Mouse (Mus musculus): ENCODE data around the gene Gm27021.

Gm27021 gene

DNA sequence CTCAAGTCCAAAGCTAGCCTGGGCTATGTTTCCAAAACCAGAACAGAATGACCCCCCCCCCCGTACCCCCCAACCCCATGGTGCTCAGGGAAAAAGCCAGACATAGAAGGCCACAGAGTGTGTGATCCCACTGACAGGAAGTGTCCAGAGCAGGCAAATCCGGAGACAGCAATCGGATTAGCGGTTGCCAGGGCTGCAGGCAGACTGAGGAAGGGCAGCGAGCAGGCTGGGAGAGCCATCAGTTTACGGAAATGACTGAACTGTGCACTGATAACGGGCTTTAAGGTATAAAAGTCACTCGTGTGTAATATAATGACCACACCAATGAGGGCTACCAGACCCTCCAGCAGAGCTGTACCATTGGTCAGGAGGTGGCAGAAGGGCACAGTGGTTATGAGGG, 26.6 kb downstream of the Gm27021 start:
- DNase-seq (ENCODE audit: low spot score), result no peak

DNA sequence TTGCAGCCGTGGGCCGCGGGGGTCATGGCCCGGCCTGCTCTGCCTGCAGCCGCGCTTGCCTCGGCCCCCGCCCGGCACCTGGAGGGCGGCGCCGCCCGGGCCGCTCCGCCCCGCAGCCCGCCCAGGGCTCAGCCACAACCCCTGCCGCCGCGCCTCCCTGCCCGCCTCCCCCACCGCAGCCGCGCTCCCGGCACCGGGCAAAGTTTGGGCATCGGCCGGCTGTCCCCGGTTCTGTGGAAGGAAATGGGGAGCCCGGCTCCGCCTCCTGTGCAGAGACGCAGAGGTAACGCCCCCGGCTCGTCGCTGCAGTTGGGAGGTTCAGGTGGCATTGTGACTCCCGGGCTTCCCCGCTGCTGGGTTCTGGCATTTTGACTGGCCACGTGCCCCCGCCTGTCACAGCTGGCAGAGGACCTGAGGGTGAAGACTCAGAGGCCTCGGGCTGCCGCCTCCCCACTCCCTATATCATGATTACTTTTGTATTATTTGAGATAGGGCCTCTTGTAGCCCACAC, 33.5 kb downstream of the Gm27021 start:
- peak; percentile 50 for DNase-seq (ENCODE audit: low spot score)

DNA sequence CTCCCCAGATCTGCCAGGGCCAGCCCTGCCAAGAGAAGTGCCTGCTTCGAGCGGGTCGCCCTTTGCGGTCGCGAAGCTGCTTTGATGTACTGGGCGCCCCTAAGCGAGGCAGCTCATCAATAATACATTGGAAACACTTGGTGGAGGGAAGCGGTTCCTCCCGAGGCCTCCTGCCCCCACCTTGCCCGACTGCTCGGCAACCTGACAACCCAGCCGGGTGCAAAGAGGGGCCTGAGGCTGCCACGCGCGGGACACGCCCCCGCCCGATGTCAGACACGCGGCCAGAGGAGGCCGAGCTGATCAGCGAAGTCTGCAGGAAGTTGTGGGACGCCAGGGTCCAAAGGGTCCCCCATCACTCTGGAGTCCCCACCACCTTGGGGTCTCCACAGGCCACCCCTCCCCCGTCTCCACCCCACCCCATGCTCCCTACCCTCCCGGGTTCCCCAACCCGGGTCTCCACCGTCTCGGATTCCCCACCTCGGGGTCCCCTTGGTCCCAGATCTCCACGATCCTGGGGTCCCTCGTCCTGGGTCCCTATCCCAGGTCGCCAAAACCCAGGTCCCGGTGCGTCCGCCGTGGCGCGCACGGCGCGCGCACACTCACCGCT, 34.1 kb downstream of the Gm27021 start:
- no peak for DNase-seq (ENCODE audit: low spot score)

DNA sequence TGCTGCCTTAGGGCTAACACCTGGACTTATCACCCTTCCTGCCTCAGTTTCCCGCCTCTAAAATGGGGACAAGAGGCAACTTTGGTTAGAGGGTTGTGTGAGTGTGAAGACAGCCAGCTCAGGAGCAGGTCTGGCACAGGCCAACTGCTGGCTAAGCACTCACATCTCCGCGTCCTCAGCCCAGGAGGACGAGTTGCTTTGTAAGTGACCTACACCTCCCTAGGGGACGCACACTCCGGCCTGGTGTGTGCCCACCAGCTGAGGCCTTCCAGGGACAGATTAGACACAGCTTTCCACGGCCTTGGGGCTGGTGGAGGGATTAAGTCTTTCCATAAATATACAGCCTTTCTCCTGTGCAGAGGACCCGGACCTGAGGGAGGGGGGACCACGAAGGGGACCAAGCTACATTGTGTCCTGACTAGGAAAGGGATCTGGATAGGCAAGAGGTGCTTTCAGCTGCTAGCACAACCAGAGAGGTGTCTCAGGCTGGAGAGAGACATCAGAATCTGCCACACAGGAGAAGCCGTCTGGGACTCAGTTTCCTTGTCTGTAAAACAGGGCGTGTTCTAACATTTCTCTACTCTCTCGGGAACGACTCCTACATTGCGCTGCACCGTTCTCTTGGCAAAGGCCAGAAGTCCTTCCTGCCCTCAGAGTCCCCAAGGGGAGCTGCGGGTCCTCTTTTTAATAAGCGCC, 34.8 kb downstream of the Gm27021 start:
- no peak for DNase-seq (ENCODE audit: low spot score)

DNA sequence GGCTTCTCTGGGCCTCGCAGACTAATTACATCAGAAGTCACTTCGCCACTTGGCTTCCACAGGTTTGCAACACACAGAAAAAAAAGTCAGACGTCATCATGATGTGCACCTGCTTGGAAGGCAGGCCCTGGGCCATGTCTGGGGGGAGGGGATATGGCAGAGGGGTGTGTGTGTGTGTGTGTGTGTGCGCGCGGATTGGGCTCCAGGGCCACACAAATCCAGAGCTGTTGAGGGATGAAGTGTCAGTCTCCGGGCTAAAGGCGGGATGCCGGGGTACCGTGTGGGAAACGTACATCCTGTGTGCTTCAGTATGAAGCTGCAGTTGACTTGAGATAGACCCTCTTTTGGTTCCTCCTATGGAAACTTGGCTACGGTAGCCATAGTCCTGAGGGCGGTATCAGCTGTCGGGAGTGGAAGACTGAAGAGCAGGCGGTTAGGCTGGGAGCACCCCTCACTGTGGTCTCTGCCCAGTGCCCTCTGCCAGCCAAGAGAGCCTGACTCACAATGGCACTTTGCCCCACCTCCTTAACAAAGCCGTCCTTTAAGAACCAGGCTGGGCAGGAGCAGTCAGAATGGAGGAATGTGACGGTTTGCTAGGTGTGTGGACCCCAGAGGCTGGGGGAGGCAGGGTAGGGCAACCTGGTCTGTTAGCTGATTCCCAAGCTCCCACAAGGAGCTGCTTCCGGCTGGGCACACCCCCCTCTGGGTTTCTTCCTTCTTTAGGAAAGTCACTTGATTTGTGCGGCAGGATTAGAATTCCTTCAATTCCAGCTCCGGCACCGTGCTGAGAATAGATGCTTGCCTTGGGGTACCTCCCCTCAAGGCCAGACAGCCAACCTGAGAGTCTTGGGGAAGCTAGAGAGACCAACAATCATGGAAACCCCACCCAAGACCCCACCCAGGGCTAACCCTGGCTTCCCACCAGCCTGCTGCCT, 36.2 kb downstream of the Gm27021 start:
- no peak for DNase-seq (ENCODE audit: low spot score)

DNA sequence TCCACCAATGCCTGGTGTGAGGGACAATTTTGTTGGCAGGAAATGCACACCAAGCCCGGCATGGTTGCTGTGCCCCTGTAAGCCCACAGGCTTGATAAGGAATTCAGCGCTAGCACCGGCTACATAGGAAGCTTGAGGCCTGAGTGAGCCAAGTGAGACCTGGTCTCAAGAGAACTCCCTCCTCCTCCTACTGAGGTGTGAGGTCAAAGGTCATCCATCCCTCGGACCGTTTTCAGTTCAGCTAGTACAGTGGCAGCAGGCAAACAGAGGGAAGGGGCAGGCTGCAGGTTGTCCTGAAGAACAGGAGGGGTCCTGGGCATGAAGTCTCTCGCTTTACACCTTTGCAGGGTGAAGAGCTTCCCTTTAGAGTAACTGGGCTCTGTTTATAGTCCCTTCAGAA, 37.0 kb downstream of the Gm27021 start:
- DNase-seq (ENCODE audit: low spot score), result no peak

DNA sequence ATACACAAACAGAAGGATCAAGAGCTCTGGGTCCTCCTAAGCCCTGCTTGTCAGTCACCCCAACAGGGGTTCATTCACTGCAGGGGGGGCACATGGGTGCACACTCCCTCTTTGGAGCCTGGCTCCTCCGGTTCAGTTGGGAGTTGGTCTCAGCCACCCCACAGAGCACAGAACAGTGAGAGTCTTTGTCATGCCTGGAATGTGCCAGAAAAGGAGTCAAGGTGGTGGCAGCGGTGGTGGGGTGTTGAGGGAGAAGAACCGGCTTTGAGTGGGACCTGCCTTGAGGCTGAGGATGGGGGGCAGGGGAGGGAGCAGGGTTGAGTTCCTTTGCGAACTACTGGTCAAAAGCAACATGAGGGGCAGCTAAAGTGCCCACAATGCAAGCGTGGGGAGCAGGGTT, 37.8 kb downstream of the Gm27021 start:
- DNase-seq (ENCODE audit: low spot score), result no peak

DNA sequence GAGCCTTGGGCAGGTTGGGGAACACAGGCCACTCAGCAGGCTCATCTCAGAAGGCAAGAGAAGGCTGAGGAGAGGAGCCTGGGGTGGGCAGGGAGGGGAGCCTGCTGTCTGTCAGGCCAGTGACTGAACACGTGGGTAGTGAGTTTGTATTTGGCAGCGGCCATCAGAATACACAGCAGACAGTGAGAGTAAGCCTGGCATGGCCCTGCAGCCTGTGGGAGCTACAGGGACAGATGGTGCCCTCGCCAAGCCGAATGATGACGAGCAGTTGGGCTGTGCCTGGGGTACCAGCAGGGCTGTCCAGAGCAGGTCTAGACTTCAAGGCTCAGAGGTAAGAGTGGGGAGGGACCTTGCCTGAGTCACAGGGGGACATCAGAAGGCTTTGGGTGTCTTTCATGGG, 40.6 kb downstream of the Gm27021 start:
- no peak for DNase-seq (ENCODE audit: low spot score)

DNA sequence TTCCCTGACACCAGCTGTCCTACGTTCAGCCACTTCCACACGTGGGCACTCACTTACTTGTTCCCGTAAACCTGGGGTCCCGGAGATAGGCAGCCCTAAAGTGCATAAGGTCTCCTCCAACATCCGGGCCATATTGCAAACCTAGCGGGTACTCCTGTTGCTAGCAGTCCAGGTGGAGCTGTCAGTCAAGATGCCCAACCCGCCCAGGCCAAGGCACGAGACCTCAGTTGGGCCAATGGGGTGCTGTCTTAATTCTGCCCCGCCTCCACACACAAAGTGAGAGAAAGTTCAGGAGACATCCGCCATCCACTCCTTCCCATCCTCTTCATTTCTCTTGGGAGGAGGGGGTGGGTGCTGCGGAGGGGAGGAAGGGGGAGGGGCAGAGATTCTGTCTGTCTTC, 41.4 kb downstream of the Gm27021 start:
- no peak for DNase-seq (ENCODE audit: low spot score)

DNA sequence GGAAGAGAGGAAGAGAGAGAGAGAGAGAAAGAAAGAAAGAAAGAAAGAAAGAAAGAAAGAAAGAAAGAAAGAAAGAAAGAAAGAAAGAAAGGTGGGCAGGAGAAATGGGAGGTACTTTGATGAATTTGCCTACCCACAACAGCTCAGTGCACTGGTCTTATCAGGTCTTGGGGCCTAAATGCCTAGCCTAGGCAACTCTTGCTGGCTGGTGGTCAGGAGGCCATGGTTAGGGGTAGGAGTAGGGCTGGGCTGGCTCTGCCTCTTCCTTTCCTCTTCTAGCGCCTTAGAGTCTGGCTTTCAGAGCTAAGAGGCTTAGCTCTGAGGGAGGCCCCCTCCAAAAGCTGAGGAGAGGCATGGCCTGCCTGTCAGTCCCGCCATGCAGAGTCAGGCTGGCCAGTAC, 44.3 kb downstream of the Gm27021 start:
- DNase-seq (ENCODE audit: low spot score), result no peak

DNA sequence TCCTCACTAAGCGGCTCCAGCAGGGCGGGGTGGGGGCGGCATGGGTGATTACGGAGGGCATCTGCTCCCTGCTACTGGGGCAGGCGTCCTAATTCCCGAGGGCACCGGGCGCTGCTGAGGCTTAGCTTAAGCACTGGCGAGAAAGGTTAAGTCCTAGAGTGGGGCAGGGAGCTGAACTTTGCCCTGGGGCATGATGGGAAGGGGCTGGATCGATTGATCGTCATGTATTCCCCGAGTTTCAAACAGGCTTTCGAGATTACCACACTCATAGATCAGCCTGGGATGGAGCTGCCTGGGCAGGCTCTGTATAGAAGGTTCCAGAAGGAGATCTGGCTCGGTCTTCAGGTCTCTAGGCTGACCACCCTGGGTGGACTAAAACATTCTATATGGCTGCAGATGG, 45.7 kb downstream of the Gm27021 start:
- no peak for DNase-seq (ENCODE audit: low spot score)

DNA sequence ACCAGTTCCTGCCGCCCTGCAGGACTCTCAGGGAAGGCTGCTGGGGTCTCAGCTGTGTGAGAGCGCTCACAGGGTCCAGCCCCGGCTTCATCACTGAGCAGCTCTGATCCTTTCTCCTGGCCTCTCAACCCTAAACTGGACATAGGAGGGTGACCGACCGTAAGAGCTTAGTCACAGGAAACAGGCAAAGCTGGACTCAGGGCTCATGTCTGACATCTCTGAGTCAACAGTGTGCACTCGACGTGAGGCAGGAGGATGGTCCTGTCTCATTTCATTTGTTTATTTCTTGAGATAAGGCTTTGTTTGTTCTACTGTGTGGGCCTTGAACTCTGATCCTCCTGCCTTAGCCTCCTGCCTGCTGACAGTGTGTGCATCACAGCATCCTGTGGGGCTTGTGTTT, 47.4 kb downstream of the Gm27021 start:
- no peak for DNase-seq (ENCODE audit: low spot score)

DNA sequence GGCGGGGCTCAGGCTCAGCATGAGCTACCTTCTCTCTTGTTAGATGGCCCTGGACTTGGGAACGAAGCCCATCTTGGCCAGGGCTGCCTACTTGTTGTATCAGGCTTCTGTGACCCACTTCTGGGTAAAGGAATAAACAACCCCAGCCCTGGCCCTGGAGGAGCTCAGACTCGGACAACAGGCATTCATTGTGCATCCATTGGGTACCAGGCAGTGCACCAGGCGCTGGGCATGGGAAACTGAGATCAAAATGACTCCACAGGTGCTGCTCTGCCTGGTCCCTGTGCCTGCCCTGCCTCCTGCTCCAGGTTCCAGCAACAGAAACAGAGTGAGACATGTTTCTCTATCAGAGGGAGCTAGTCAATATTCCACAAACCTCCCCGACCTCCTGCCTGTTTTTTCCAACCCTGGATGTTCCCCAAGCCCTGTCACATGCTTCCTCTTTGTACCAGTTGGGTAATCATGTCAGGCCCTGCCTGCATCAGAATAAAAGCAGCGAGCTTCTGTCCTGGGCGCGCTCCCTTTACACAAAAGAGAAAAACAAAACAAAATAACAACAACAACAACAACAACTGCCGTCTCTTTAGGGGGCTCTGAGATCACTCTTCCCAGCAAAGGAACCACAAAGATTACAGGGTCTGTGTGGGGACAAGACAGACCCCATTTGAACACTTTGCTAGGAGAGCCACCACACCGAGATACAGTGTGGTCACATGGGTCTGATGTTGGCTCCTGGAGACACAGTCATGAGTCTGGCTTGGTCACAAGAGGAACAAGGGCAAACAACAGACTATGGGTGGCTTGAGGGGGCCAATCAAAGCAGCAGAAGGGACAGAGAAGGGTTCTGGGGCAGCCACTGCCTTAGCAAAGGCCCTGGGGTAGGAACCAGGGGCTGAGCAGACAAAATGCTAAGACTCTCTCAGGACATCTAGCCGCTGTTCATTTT, 48.4 kb downstream of the Gm27021 start:
- peak; percentile 31 for DNase-seq (ENCODE audit: low spot score)

DNA sequence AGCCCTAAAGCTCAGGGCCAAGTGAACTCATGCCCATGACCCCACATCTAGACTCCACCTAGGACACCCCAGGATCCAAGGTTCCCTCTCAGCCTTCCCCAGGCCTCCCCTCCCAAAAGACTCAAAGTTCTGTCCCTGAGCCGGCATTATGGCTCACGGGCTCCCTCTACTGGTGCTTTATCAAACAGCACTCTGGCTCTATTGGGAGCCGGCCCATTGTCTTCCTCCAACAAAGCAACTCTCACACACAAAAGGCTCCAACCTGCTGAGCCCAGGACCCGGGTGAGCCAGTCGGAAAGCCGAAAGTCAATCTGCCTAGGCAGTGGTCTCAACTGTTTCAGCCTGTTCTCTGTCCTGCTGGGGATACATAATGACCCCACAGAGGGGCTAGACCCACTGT, 49.8 kb downstream of the Gm27021 start:
- DNase-seq (ENCODE audit: low spot score), result peak; percentile 59

DNA sequence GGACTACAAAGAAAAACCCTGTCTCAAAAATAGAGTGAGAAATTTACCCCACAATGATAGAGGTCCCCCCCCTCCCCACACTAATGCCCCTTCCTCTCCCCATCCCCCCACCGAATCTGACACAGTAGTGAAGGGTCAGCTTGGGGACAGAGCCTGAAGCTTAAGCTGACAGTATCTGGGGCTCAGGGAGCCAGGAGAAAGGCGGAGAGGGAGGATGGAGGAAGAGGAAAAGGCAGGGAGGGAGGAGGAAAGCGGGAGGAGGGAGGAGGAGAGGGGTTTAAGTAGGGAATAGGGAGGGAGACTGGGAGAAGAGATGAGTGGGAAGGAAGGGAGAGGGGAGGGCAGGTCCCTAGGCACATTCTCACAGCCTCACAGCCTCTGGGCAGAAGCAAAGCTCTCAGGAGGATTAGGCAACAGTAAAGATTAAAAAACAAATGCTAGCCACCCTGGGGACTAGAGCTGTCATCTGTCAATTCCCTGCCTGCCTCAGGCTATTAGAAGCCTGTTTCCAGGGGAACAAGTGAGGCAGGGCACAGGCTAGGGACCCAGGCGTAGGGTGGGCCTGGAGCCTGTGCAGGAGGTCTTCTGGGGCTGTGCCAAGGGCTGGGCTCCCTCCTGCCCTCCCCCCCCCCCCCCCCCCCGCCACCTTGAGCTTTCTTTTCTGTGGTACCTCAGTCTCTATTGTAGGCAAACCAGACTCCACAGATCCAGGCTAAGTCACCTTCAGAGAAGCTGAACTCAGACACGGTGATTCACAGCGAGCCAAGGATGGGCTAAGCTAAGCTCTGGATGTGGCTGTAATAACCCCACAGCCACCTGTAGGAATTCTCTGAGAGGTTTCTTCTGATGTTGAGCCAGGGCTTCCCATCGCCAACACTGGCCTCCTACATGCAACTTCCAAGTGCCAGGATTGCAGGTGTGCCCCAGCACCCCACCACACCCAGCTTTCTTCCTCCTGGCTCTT, 50.9 kb downstream of the Gm27021 start:
- no peak for DNase-seq (ENCODE audit: low spot score)

DNA sequence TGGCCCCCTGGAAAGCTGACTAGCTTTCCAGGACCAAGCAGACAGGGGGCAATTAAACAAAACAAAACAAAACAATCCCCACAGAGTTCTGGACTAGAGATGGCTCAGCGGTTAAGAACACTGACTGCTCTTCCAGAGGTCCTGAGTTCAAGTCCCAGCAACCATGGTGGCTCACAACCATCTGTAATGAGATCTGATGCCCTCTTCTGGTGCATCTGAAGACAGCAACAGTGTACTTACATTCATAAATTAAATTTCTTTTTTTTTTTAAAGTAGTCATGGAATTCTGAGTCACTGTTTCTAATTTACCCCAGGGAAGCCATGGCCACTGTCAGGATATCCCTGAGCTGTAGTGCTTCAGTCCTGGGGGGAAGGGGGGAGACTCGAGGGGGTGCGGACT, 53.4 kb downstream of the Gm27021 start:
- DNase-seq (ENCODE audit: low spot score), result no peak

DNA sequence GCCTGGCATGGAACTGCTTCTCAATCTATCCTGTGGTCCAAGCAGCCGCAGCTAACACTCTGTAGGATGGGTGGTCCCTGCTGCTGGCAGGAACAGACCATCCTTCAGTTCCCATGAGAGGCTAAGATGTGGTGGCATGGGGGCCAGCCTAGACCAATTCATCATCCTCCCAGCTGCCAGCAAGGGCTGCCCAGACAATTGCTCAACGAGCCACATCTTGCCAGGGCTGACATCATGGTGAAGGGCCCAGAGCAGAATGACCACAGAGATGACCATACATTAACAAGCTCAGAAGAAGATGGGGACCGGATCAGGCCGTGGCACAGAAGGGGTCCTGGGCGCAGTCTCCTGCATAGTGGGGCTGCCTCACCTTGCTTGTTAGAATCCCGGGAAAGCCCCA, 57.1 kb downstream of the Gm27021 start:
- DNase-seq (ENCODE audit: low spot score), result no peak

DNA sequence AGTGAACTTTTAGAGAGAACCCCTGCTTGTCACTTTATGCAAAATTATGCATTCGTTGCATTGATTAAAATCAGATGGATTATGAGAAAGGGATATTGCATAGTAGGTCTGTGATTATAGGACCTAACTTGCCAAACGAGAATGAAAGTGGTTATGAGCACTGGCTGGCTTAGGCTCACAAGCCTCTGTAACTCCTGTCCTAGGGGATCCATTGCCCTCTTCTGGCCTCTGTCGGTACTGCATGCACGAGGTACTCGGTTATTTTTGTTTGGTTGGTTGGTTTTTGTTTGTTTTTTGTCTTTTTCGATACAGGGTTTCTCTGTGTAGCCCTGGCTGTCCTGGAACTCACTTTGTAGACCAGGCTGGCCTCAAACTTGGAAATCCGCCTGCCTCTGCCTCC, 60.0 kb downstream of the Gm27021 start:
- peak; percentile 69 for DNase-seq (ENCODE audit: low spot score)

DNA sequence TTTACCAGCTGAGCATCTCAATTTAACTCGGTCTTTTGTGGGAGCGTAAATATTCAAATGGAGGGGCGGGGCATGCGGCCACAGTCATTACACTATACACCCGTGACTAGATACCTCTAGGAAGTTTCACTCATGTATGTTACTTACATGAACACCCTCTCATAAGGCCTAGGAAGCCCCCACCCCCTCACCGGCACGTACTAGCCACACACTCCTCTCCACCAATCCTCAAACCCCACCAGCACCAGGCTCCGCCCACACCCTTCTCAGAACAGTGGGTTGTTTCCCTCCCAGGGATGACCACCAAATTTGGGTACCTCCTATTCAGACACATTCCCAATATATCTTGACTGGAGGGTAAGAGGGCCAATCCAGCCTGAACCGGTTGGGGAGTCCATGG, 60.4 kb downstream of the Gm27021 start:
- no peak for DNase-seq (ENCODE audit: low spot score)

DNA sequence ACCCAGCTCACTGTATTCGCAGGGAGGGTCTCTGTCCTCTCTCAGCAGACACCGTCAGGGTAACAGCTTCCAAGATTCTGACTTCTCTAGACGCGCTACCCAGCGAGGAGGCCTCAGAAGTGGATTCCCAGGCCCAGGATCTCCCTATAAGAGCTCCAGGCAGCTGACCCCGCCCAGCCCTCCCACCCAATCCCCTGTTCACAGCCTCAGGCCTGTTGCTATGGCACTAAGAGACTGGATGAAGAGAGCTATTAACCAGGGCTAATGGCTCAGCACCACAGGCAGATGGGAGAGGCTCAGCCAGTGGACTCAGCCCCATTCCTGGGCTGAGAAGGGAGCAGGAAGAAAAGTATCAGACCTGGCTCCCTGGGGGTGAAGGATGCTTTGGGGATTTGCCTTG, 65.2 kb downstream of the Gm27021 start:
- DNase-seq (ENCODE audit: low spot score), result no peak

DNA sequence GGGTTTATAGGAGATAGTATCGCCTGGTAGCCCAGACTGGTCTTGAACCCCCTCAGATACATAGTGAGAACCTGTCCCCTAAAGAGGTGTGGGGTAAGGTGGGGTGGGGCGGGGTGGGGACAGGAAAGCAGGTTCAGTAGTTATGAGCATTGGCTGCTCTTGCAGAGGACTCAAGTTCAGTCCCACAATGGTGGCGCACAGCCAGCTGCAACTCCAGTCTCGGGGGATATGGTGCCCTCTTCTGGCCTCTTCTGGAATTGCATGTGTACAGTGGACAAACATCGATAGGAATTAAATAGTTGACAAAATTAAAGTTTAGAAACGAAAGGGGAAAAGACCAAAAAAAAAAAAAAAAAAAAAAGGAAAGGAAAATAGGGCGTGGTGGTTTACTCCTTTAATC, 68.4 kb downstream of the Gm27021 start:
- peak; percentile 82 for DNase-seq (ENCODE audit: low spot score)
